Mouse (Mus musculus): ENCODE results near the gene Cdc25a.

- TF ChIP-seq CTCF (IDR thresholded peaks at IDR 0.05; ENCODE audit: low read depth) (peak; percentile 76), EP300 (optimal IDR thresholded peaks at IDR 0.05) (no peak)
These were observed at the start of gene Cdc25a for GRCm38 (mm10) chr9:109874797-109875691.
